In the genomic region with DNA sequence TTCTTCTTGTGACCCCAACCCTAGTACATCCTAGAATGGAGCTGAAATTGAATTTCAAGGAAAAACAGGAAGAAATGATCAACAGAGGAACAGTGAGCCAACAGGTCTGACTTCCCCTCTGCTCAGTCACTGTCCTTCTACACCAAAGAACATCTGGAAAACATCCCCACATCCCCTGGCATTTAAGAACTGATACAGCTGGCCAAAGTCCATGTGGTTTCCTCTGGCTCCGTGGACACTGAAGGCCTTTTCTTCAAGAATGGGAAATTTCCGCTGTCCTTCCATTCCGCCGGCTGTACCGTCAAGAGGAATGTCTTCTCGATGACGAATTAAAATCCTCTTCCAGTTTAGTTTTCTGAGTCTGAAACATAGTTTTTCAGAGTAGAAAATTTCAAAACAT, we compare ENCODE assay signal across 16 mouse cellular contexts.
"Had no signal": no experiment of that assay in that cellular context is flagged by ENCODE, and none has a peak within 500 bp of the region (broad histone marks: within the 10 kb centered on the region; RNA-seq: fewer than 3 reads in every experiment).

No protein-coding gene starts in this region.

- H3K27me3 ChIP-seq: heart, embryonic 12.5 days; hindbrain, embryonic 13.5 days; hindbrain, embryonic 15.5 days; limb, embryonic 13.5 days; limb, embryonic 15.5 days; liver, embryonic 12.5 days had no signal

- H3K9me3 ChIP-seq: heart, embryonic 12.5 days; hindbrain, embryonic 13.5 days; hindbrain, embryonic 15.5 days; limb, embryonic 13.5 days; limb, embryonic 15.5 days; liver, embryonic 12.5 days had no signal

- H3K4me3 ChIP-seq: heart, embryonic 12.5 days; hindbrain, embryonic 13.5 days; hindbrain, embryonic 15.5 days; limb, embryonic 13.5 days; limb, embryonic 15.5 days; liver, embryonic 12.5 days had no signal

- DNase-seq: forebrain, postnatal 0 days; gastrocnemius, postnatal 14 days; gastrocnemius, postnatal 36 days; heart, adult 18-20 months; heart, postnatal 10 days; layer of hippocampus, adult 9-11 months; layer of hippocampus, postnatal 36 days; left cerebral cortex, postnatal 4 days had no signal

- H3K4me2 ChIP-seq: heart, embryonic 12.5 days; hindbrain, embryonic 13.5 days; hindbrain, embryonic 15.5 days; limb, embryonic 13.5 days; limb, embryonic 15.5 days; liver, embryonic 12.5 days had no signal

- ATAC-seq: forebrain, postnatal 0 days; hindbrain, postnatal 0 days; intestine, embryonic 16.5 days; liver, embryonic 12.5 days had no signal

- H3K36me3 ChIP-seq: liver, embryonic 12.5 days had no signal

- H3K9ac ChIP-seq: forebrain, postnatal 0 days; heart, embryonic 12.5 days; hindbrain, embryonic 13.5 days; hindbrain, embryonic 15.5 days; limb, embryonic 13.5 days; limb, embryonic 15.5 days; liver, embryonic 12.5 days had no signal

- H3K27ac ChIP-seq: hindbrain, embryonic 13.5 days; hindbrain, embryonic 15.5 days; hindbrain, postnatal 0 days; limb, embryonic 13.5 days; limb, embryonic 15.5 days; liver, embryonic 12.5 days had no signal
